14 mouse cellular contexts compared by ENCODE assay signal in genomic region chr12:107889841-107890240, GRCm38 (mm10).
A peak's percentile ranks its signal among the peaks of the same experiment; 100 is the strongest.
DNase-seq lines count a peak whose midpoint lies in the region; ATAC-seq and TF ChIP-seq lines count a peak whose summit lies in the region.
"Had no signal": no experiment of that assay in that cellular context is flagged by ENCODE, and none has a peak within 500 bp of the region (broad histone marks: within the 10 kb centered on the region; RNA-seq: fewer than 3 reads in every experiment).

No protein-coding gene starts in this region.

- no peaks in the 10 kb centered on the region for H3K36me3 ChIP-seq in kidney, embryonic 16.5 days (ENCODE audit: insufficient read depth, low read length)
- H3K36me3 ChIP-seq in embryonic facial prominence, embryonic 12.5 days: no peaks in the 10 kb centered on the region
- no peaks in the 10 kb centered on the region for H3K36me3 ChIP-seq in limb, embryonic 14.5 days (ENCODE audit: control insufficient read depth, insufficient read depth, low read length)
- H3K36me3 ChIP-seq: G1E; heart, embryonic 12.5 days; liver, embryonic 15.5 days; neural tube, embryonic 12.5 days had no signal

- TF ChIP-seq POLR2A in limb, embryonic 14.5 days (IDR thresholded peaks at IDR 0.05; ENCODE audit: borderline replicate concordance, extremely low read depth, insufficient read depth, insufficient read length): no peak

- peak; percentile 69; the same call in 1 of the 2 replicates for ATAC-seq in kidney, embryonic 16.5 days (ENCODE audit: low FRiP score, low TSS enrichment)
- ATAC-seq in embryonic facial prominence, embryonic 12.5 days (ENCODE audit: insufficient number of reproducible peaks, insufficient read depth, low FRiP score, low TSS enrichment): peak; percentile 39; the same call in 1 of the 2 replicates
- ATAC-seq in limb, embryonic 14.5 days (ENCODE audit: low FRiP score, low read depth): peak; percentile 78
- ATAC-seq in activated CD4-positive, CD25-positive, alpha-beta regulatory T cell, adult 4 months: no peak

- H3K27me3 ChIP-seq in kidney, embryonic 16.5 days (ENCODE audit: insufficient read depth, low read length): no peaks in the 10 kb centered on the region
- H3K27me3 ChIP-seq in embryonic facial prominence, embryonic 12.5 days: no peaks in the 10 kb centered on the region
- no peaks in the 10 kb centered on the region for H3K27me3 ChIP-seq in limb, embryonic 14.5 days (ENCODE audit: control insufficient read depth, insufficient read depth, low read length)
- H3K27me3 ChIP-seq: heart, embryonic 12.5 days; liver, embryonic 15.5 days; megakaryocyte, embryonic 14.5 days; neural tube, embryonic 12.5 days had no signal

- no peaks in the 10 kb centered on the region for H3K9me3 ChIP-seq in kidney, embryonic 16.5 days (ENCODE audit: low read length)
- H3K9me3 ChIP-seq in embryonic facial prominence, embryonic 12.5 days: no peaks in the 10 kb centered on the region
- H3K9me3 ChIP-seq in limb, embryonic 14.5 days (ENCODE audit: control insufficient read depth, low read length): no peaks in the 10 kb centered on the region
- H3K9me3 ChIP-seq: heart, embryonic 12.5 days; liver, embryonic 15.5 days; neural tube, embryonic 12.5 days had no signal

- no peak overlapping the region for H3K27ac ChIP-seq in kidney, embryonic 16.5 days (ENCODE audit: low read length)
- peak overlapping the region; percentile 72 for H3K27ac ChIP-seq in embryonic facial prominence, embryonic 12.5 days
- H3K27ac ChIP-seq in limb, embryonic 14.5 days (replicated peaks; ENCODE audit: low read depth, low read length): 0 out of 2 replicates have a peak overlapping the region, but pooled peaks have one; percentile 55
- H3K27ac ChIP-seq: liver, embryonic 15.5 days; neural tube, embryonic 12.5 days had no signal

- no peak overlapping the region for H3K4me2 ChIP-seq in kidney, embryonic 16.5 days (replicated peaks; ENCODE audit: low read depth, low read length)
- no peak overlapping the region for H3K4me2 ChIP-seq in embryonic facial prominence, embryonic 12.5 days (replicated peaks)
- no peak overlapping the region for H3K4me2 ChIP-seq in limb, embryonic 14.5 days (replicated peaks; ENCODE audit: low read depth, low read length, severe bottlenecking)
- H3K4me2 ChIP-seq: heart, embryonic 12.5 days; liver, embryonic 15.5 days; neural tube, embryonic 12.5 days had no signal

- no peak for DNase-seq in kidney, adult 11 months
- DNase-seq in embryo, embryonic 10 days (ENCODE audit: low spot score): peak; percentile 54
- DNase-seq in limb, embryonic 14.5 days (ENCODE audit: low spot score): peak; percentile 32
- DNase-seq in cerebellum, adult 9-11 months: no peak
- DNase-seq: kidney, adult 18-20 months; layer of hippocampus, postnatal 36 days had no signal

- 35% methylated on average over 10 of the region's 10 CpGs for WGBS in kidney, embryonic 16.5 days
- WGBS in embryonic facial prominence, embryonic 12.5 days: 16% methylated on average over 10 of the region's 10 CpGs
- 20% methylated on average over 10 of the region's 10 CpGs for WGBS in limb, embryonic 14.5 days

- no peak overlapping the region for H3K4me3 ChIP-seq in kidney, embryonic 16.5 days (ENCODE audit: low read length)
- H3K4me3 ChIP-seq in embryonic facial prominence, embryonic 12.5 days: no peak overlapping the region
- H3K4me3 ChIP-seq in limb, embryonic 14.5 days (replicated peaks; ENCODE audit: low read length): no peak overlapping the region
- H3K4me3 ChIP-seq: heart, embryonic 12.5 days; liver, embryonic 15.5 days; megakaryocyte, embryonic 14.5 days; neural tube, embryonic 12.5 days had no signal

- H3K4me1 ChIP-seq in kidney, embryonic 16.5 days (ENCODE audit: insufficient read depth, low read length): peaks cover 5% of the 10 kb centered on the region
- H3K4me1 ChIP-seq in embryonic facial prominence, embryonic 12.5 days: peaks cover 35% of the 10 kb centered on the region
- peaks cover 34% of the 10 kb centered on the region for H3K4me1 ChIP-seq in limb, embryonic 14.5 days (ENCODE audit: control insufficient read depth, insufficient read depth, low read length)
- H3K4me1 ChIP-seq: liver, embryonic 15.5 days; megakaryocyte, embryonic 14.5 days had no signal

- no peak overlapping the region for H3K9ac ChIP-seq in kidney, embryonic 16.5 days (replicated peaks; ENCODE audit: low read length)
- H3K9ac ChIP-seq in embryonic facial prominence, embryonic 12.5 days: no peak overlapping the region
- H3K9ac ChIP-seq in limb, embryonic 14.5 days (ENCODE audit: low read depth, low read length, severe bottlenecking): no peak overlapping the region
- H3K9ac ChIP-seq: heart, embryonic 12.5 days; liver, embryonic 15.5 days; neural tube, embryonic 12.5 days had no signal

Comparison
In these comparisons a context has a peak if more than half of its experiments do, and no peak if none do; other contexts are left out.
1. DNase-seq: peak in embryo, embryonic 10 days (single experiment) and limb, embryonic 14.5 days (single experiment); none in kidney, adult 11 months (single experiment) and cerebellum, adult 9-11 months (single experiment).